Mouse (Mus musculus): ENCODE measurements at regions not wholly inside any gene's neighbourhood (a gene's known extent, or its start where the extent isn't known, plus 50 kb on each side); places are given as distances from the start of the nearest gene placed in this dataset.

- no peak for DNase-seq (ENCODE audit: low spot score in 2 of 2)
Measured at GRCm38 (mm10) chrX:10647332-10647731, 67.5 kb upstream of the Mid1ip1 start.

- peak in 1 of 2 experiments; percentile 3 for DNase-seq (ENCODE audit: low spot score in 2 of 2)
Measured at GRCm38 (mm10) chrX:10650881-10651280, 63.9 kb upstream of the Mid1ip1 start.
